Comparison of ENCODE assay signal across 8 mouse cellular contexts in the genomic region with DNA sequence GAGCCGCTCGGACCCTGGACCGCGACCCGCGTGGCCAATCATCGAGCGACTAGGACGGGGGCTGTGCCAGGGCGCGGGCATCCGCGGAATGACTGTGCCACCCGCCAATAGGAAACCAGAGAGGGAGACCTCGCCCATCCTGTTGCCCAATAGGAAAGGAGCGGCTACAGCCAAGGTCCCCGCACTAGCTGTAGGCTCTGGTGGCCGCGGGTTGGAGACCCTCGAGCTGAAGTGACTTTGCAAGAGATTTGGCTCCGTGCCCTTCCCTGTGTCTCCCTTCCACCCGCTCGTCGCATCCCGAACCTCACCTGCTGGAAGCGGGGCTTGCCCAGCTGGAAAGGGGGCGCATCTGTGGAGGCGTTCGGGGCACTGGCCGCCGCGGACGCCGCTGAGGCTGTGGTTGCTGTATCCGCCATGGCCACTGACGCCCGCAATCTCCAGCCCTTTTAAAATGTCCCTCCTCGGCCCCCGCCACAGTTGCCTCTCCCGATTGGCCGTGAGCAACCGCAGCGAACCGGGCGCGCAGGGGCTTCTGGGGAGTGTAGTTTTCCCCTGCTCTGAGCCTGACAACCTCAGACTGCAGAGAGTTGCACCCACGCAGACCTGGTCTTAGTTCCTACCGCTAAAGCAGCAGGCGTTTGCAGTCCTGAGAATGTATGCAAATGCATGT. TPM values are rescaled to one million over a fixed set of nuclear protein-coding genes. Genes with fewer than 3 reads are reported as not detected.
A peak's percentile ranks its signal among the peaks of the same experiment; 100 is the strongest.
DNase-seq lines count a peak whose midpoint lies in the region; ATAC-seq and TF ChIP-seq lines count a peak whose summit lies in the region.

A gene (minus strand): TSS at position 423 of the 670 bp plus-strand sequence.

- under 1% methylated on average over 49 of the region's 49 CpGs for WGBS in hindbrain, embryonic 10.5 days
- under 1% methylated on average over 46 of the region's 49 CpGs for WGBS in lung, postnatal 0 days

- TF ChIP-seq EP300 in lung, postnatal 0 days (IDR thresholded peaks at IDR 0.05): peak; percentile 29

- TF ChIP-seq CTCF in lung, postnatal 0 days (IDR thresholded peaks at IDR 0.05): no peak; the same call in 1 of the 2 replicates

- peaks cover 48% of the 10 kb centered on the region for H3K27me3 ChIP-seq in hindbrain, embryonic 10.5 days (ENCODE audit: insufficient read depth, poor library complexity, severe bottlenecking)
- no peaks in the 10 kb centered on the region for H3K27me3 ChIP-seq in lung, postnatal 0 days (replicated peaks; ENCODE audit: insufficient read depth, low read length)

- DNase-seq in MN1 (ENCODE audit: low spot score): peak; percentile 95
- peak; percentile 97 for DNase-seq in cerebellum, adult 9-10 months
- peak; percentile 95 for DNase-seq in hindbrain, embryonic 10.5 days (ENCODE audit: low spot score)
- peak; percentile 95 for DNase-seq in layer of hippocampus, adult 9-11 months
- DNase-seq in lung, postnatal 0 days (ENCODE audit: low spot score): peak; percentile 97
- peak; percentile 92 for DNase-seq in ovary, postnatal 14 days (ENCODE audit: low spot score)
- peak; percentile 96 for DNase-seq in thymus, postnatal 14 days

- peak; percentile 78 for ATAC-seq in frontal cortex, adult (ENCODE audit: low TSS enrichment)
- peak; percentile 98 for ATAC-seq in lung, postnatal 0 days

- peaks cover 29% of the 10 kb centered on the region for H3K4me1 ChIP-seq in hindbrain, embryonic 10.5 days (replicated peaks)
- peaks cover 4% of the 10 kb centered on the region; the same call in 1 of the 2 replicates for H3K4me1 ChIP-seq in lung, postnatal 0 days (ENCODE audit: insufficient read depth, low read depth, low read length)

- peak within 1 kb of the TSS; percentile 78 for H3K4me3 ChIP-seq in hindbrain, embryonic 10.5 days
- H3K4me3 ChIP-seq in lung, postnatal 0 days (ENCODE audit: low read depth, low read length): peak within 1 kb of the TSS; percentile 68

- H3K4me2 ChIP-seq in lung, postnatal 0 days (replicated peaks; ENCODE audit: low read depth, low read length): peak within 1 kb of the TSS; percentile 91

- no peaks in the 10 kb centered on the region for H3K9me3 ChIP-seq in hindbrain, embryonic 10.5 days
- H3K9me3 ChIP-seq in lung, postnatal 0 days (ENCODE audit: low read length): no peaks in the 10 kb centered on the region

- H3K36me3 ChIP-seq in hindbrain, embryonic 10.5 days: no peaks in the 10 kb centered on the region
- no peaks in the 10 kb centered on the region for H3K36me3 ChIP-seq in lung, postnatal 0 days (ENCODE audit: insufficient read depth, low read length)

- peak within 1 kb of the TSS; percentile 65 for H3K9ac ChIP-seq in lung, postnatal 0 days (replicated peaks; ENCODE audit: low read depth)

- H3K27ac ChIP-seq in hindbrain, embryonic 10.5 days: peak within 1 kb of the TSS; percentile 96
- H3K27ac ChIP-seq in lung, postnatal 0 days (ENCODE audit: low read length): peak within 1 kb of the TSS; percentile 94

RNA-seq across cellular contexts. Expression of the gene that starts here (rescaled TPM):
- 8.0 and 9.4 TPM in 2 replicates for polyA plus RNA-seq in hindbrain, embryonic 10.5 days (2016; fragmentation: Nextera tagmentation; extraction: Ambion mirVana)
- polyA plus RNA-seq in lung, postnatal 0 days (2015; fragmentation: Nextera tagmentation; extraction: Ambion mirVana): 8.0 and 9.9 TPM in 2 replicates

Comparison
In these comparisons a context has a peak if more than half of its experiments do, and no peak if none do; other contexts are left out.
1. Peak in every context shown above with its lines: DNase-seq, ATAC-seq, H3K4me3 ChIP-seq and H3K27ac ChIP-seq.